Mouse (Mus musculus) stomach, postnatal 0 days (tissue): ENCODE results near the gene Scn8a. TPM values are rescaled to one million over a fixed set of nuclear protein-coding genes. Genes with fewer than 3 reads are reported as not detected.
"Not testable (repeated sequence)": the region's sequence is repeated elsewhere in the genome, so short reads cannot be mapped to it uniquely, and the experiment has no call there.

ENCODE experiments used
- ATAC-seq: fragments of 200-750 bp; cut with Nextera tagmentation; 2 replicates; pipeline ENCODE4 v1.8.0; 2017; ENCODE audit not compliant: low FRiP score, low TSS enrichment
- DNase-seq: peaks from one replicate; pipeline ENCODE4 v3.0.0-alpha.2; 2016; ENCODE audit warnings: low spot score
- H3K27ac ChIP-seq: fragments of 300-500 bp; sonication (generic); replicated peaks from 2 replicates; pipeline ENCODE4 v1.5.1; 2014; ENCODE audit warnings: mild to moderate bottlenecking, control low read depth
- H3K27me3 ChIP-seq: fragments of 300-500 bp; sonication (generic); 2 replicates; pipeline ENCODE4 v1.6.1; 2014; ENCODE audit warnings: low read length; ENCODE audit not compliant: control insufficient read depth, insufficient read depth
- H3K36me3 ChIP-seq: fragments of 300-500 bp; sonication (generic); 2 replicates; pipeline ENCODE4 v1.6.1; 2014; ENCODE audit warnings: low read length, mixed read lengths; ENCODE audit not compliant: control insufficient read depth, insufficient read depth
- H3K4me1 ChIP-seq: fragments of 300-500 bp; sonication (generic); replicated peaks from 2 replicates; pipeline ENCODE4 v1.6.1; 2014; ENCODE audit warnings: antibody characterized with exemption; ENCODE audit not compliant: control insufficient read depth, insufficient read depth
- H3K4me2 ChIP-seq: fragments of 300-500 bp; sonication (generic); replicated peaks from 2 replicates; pipeline ENCODE4 v1.6.1; 2014; ENCODE audit warnings: low read depth, mild to moderate bottlenecking, control low read depth, moderate library complexity
- H3K4me3 ChIP-seq: fragments of 300-500 bp; sonication (generic); 2 replicates; pipeline ENCODE4 v1.5.1; 2014; ENCODE audit warnings: low read depth, low read length, control low read depth
- H3K9ac ChIP-seq: fragments of 300-500 bp; sonication (generic); 2 replicates; pipeline ENCODE4 v1.6.1; 2014; ENCODE audit warnings: mild to moderate bottlenecking, low read length, control low read depth, mixed read lengths
- H3K9me3 ChIP-seq: fragments of 300-500 bp; sonication (generic); 2 replicates; pipeline ENCODE4 v1.6.1; 2016; ENCODE audit warnings: low read length; ENCODE audit not compliant: control insufficient read depth
- CTCF ChIP-seq: IDR thresholded peaks from 2 replicates; pipeline ENCODE4 v1.5.1; 2016; ENCODE audit warnings: antibody characterized with exemption, low read depth, mild to moderate bottlenecking, moderate library complexity
- EP300 ChIP-seq: optimal IDR thresholded peaks from 2 replicates; pipeline ENCODE3; 2016; ENCODE audit warnings: antibody characterized with exemption
- WGBS: fragments of 180-500 bp; shearing (Covaris S2); extraction: QIAGEN DNeasy Blood & Tissue Kit; methylation state at CpG from one replicate; pipeline ENCODE4 v1.1.7; 2014; 5-methylcytosine and 5-hydroxymethylcytosine counted together
- polyA plus RNA-seq: library from polyadenylated mRNA; unstranded; fragments of >200 nt; fragmentation: Nextera tagmentation; extraction: Ambion mirVana; gene quantifications from 2 replicates; pipeline ENCODE4 v1.2.1, GENCODE M21; 2015

Gene Scn8a
- polyA plus RNA-seq: 0.40 and 0.61 TPM in 2 replicates

- H3K36me3 ChIP-seq: no peaks in the 10 kb centered on the region
- H3K4me1 ChIP-seq: 0 out of 2 replicates have a peak, but pooled peaks cover 3% of the 10 kb centered on the region
- peak within 1 kb of the TSS; percentile 71 for H3K4me2 ChIP-seq
- ATAC-seq: no peak
- peak within 1 kb of the TSS; percentile 46 for H3K4me3 ChIP-seq
- H3K27ac ChIP-seq: no peak within 1 kb of the TSS
- peaks cover 11% of the 10 kb centered on the region; the same call in 1 of the 2 replicates for H3K27me3 ChIP-seq
- H3K9ac ChIP-seq: no peak within 1 kb of the TSS
- no peaks in the 10 kb centered on the region for H3K9me3 ChIP-seq
- 75% methylated on average over 7 of the region's 7 CpGs for WGBS
- TF ChIP-seq CTCF (no peak), EP300 (no peak)
- no peak for DNase-seq
Observed at GRCm38 (mm10) chr15:100869558-100869957, at the start of gene Scn8a. Gene Scn8a (plus strand): TSS chr15:100869858.

GRCm38 (mm10) chr15:100821824-100822223 lies 47.8 kb upstream of the Scn8a start:
- Histone ChIP-seq H3K36me3 (no peaks in the 10 kb centered on the region), H3K9me3 (no peaks in the 10 kb centered on the region), H3K4me1 (no peaks in the 10 kb centered on the region), H3K27me3 (no peaks in the 10 kb centered on the region), H3K9ac (no peak overlapping the region), H3K4me2 (no peak overlapping the region), H3K4me3 (no peak overlapping the region), H3K27ac (no peak overlapping the region)
- 0 out of 2 replicates have a peak, but pooled peaks have one; percentile 38 for ATAC-seq
- DNase-seq: peak; percentile 55
- TF ChIP-seq EP300: no peak
- peak; percentile 63 for TF ChIP-seq CTCF
- 37% methylated on average over 8 of the region's 8 CpGs for WGBS

- not testable (repeated sequence) for H3K27me3 ChIP-seq, ATAC-seq, H3K4me1 ChIP-seq, H3K9me3 ChIP-seq, H3K36me3 ChIP-seq, H3K9ac ChIP-seq, H3K4me2 ChIP-seq, H3K4me3 ChIP-seq, DNase-seq, H3K27ac ChIP-seq
- 40% methylated on average over 4 of the region's 4 CpGs for WGBS
Observed at GRCm38 (mm10) chr15:100822370-100822769, 47.3 kb upstream of the Scn8a start.

- Histone ChIP-seq H3K27me3 (no peaks in the 10 kb centered on the region), H3K9me3 (no peaks in the 10 kb centered on the region), H3K27ac (no peak overlapping the region), H3K4me1 (no peaks in the 10 kb centered on the region), H3K4me2 (no peak overlapping the region), H3K9ac (no peak overlapping the region), H3K4me3 (no peak overlapping the region), H3K36me3 (no peaks in the 10 kb centered on the region)
- WGBS: 22% methylated on average over 18 of the region's 26 CpGs
- TF ChIP-seq CTCF (no peak), EP300 (no peak)
- DNase-seq (no peak), ATAC-seq (no peak)
Observed at GRCm38 (mm10) chr15:100825249-100825856, 44.3 kb upstream of the Scn8a start.

GRCm38 (mm10) chr15:100826076-100826475 lies 43.6 kb upstream of the Scn8a start:
- no peaks in the 10 kb centered on the region for H3K36me3 ChIP-seq
- TF ChIP-seq EP300 (no peak), CTCF (no peak)
- 73% methylated on average over 8 of the region's 8 CpGs for WGBS
- ATAC-seq (no peak), DNase-seq (no peak)
- H3K27me3 ChIP-seq: no peaks in the 10 kb centered on the region
- H3K4me3 ChIP-seq: no peak overlapping the region
- H3K27ac ChIP-seq: no peak overlapping the region
- no peaks in the 10 kb centered on the region for H3K9me3 ChIP-seq
- H3K4me2 ChIP-seq: no peak overlapping the region
- no peak overlapping the region for H3K9ac ChIP-seq
- H3K4me1 ChIP-seq: no peaks in the 10 kb centered on the region

- H3K4me1 ChIP-seq: no peaks in the 10 kb centered on the region
- 69% methylated on average over 9 of the region's 9 CpGs for WGBS
- H3K27ac ChIP-seq: no peak overlapping the region
- H3K36me3 ChIP-seq: no peaks in the 10 kb centered on the region
- no peaks in the 10 kb centered on the region for H3K9me3 ChIP-seq
- TF ChIP-seq CTCF (no peak), EP300 (no peak)
- H3K27me3 ChIP-seq: no peaks in the 10 kb centered on the region
- ATAC-seq (no peak), DNase-seq (no peak)
- no peak overlapping the region for H3K4me3 ChIP-seq
- no peak overlapping the region for H3K4me2 ChIP-seq
- H3K9ac ChIP-seq: no peak overlapping the region
Observed at GRCm38 (mm10) chr15:100829775-100830174, 39.9 kb upstream of the Scn8a start.
